ENCODE assay signal across 31 mouse cellular contexts in the genomic region with DNA sequence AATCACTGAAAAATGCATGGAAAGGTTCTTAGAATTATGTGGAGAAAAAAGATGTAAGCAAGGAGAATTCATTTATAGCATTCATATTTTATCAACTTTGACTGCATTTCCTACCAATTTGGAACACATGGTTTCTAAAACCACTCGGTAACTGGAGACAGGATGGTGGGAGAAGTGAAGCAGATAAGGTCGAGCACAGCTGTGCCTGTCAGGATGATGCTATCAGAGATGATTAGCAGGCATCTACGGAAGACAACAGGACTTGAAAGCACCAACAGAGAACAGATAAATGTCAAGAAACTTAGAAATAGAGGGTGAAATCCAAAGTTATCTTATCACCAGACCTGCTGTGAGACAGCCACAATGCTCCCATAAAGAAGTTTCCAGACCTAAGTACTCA.
"Had no signal": no experiment of that assay in that cellular context is flagged by ENCODE, and none has a peak within 500 bp of the region (broad histone marks: within the 10 kb centered on the region; RNA-seq: fewer than 3 reads in every experiment).

No protein-coding gene starts in this region.

- DNase-seq: heart, postnatal 10 days; heart, postnatal 14 days; heart, postnatal 36 days; heart, postnatal 4 days; kidney, adult 11 months; kidney, adult 18-20 months; kidney, adult 2 months; kidney, adult 8-10 months; kidney, adult 9 months; kidney, postnatal 10 days; kidney, postnatal 14 days; kidney, postnatal 25 days; kidney, postnatal 36 days; kidney, postnatal 4 days; layer of hippocampus, adult 9-11 months; layer of hippocampus, postnatal 36 days had no signal

- H3K27me3 ChIP-seq: heart, embryonic 12.5 days; heart, embryonic 13.5 days; heart, embryonic 15.5 days; hindbrain, embryonic 12.5 days; hindbrain, embryonic 13.5 days; hindbrain, embryonic 15.5 days; intestine, embryonic 15.5 days; kidney, embryonic 15.5 days had no signal

- H3K27ac ChIP-seq: heart, embryonic 13.5 days; heart, embryonic 15.5 days; hindbrain, embryonic 10.5 days; hindbrain, embryonic 12.5 days; hindbrain, embryonic 13.5 days; hindbrain, embryonic 14.5 days; hindbrain, embryonic 15.5 days; hindbrain, postnatal 0 days; intestine, embryonic 15.5 days; kidney, embryonic 15.5 days; kidney, postnatal 0 days; layer of hippocampus, adult 2 months; left cerebral cortex, adult 2 months had no signal

- H3K4me3 ChIP-seq: heart, embryonic 12.5 days; heart, embryonic 13.5 days; heart, embryonic 15.5 days; hindbrain, embryonic 10.5 days; hindbrain, embryonic 12.5 days; hindbrain, embryonic 13.5 days; hindbrain, embryonic 15.5 days; intestine, embryonic 15.5 days; kidney, embryonic 15.5 days; layer of hippocampus, adult 2 months; left cerebral cortex, adult 2 months had no signal

- H3K4me2 ChIP-seq: heart, embryonic 11.5 days; heart, embryonic 12.5 days; heart, embryonic 13.5 days; heart, embryonic 15.5 days; hindbrain, embryonic 12.5 days; hindbrain, embryonic 13.5 days; hindbrain, embryonic 14.5 days; hindbrain, embryonic 15.5 days; intestine, embryonic 15.5 days; kidney, embryonic 15.5 days had no signal

- H3K36me3 ChIP-seq: heart, embryonic 12.5 days; heart, embryonic 13.5 days; heart, embryonic 15.5 days; hindbrain, embryonic 10.5 days; hindbrain, embryonic 12.5 days; hindbrain, embryonic 13.5 days; hindbrain, embryonic 15.5 days; intestine, embryonic 15.5 days; kidney, embryonic 15.5 days had no signal
